Mouse (Mus musculus): ENCODE measurements around the gene Hacl1. TPM values are rescaled to one million over a fixed set of nuclear protein-coding genes. Genes with fewer than 3 reads are reported as not detected.

Hacl1 gene
- total RNA-seq, 2 experiments from 2014 or later, result 0.58 to 11.2 TPM

- no peak for ATAC-seq (replicated peaks; ENCODE audit: low FRiP score, poor library complexity, severe bottlenecking)
Observed at GRCm38 (mm10) chr14:31663376-31664099, 22.5 kb upstream of the Hacl1 start.

GRCm38 (mm10) chr14:31662555-31663211 is 21.6 kb upstream of the Hacl1 start:
- ATAC-seq (replicated peaks; ENCODE audit: low FRiP score, poor library complexity, severe bottlenecking), result no peak

DNA sequence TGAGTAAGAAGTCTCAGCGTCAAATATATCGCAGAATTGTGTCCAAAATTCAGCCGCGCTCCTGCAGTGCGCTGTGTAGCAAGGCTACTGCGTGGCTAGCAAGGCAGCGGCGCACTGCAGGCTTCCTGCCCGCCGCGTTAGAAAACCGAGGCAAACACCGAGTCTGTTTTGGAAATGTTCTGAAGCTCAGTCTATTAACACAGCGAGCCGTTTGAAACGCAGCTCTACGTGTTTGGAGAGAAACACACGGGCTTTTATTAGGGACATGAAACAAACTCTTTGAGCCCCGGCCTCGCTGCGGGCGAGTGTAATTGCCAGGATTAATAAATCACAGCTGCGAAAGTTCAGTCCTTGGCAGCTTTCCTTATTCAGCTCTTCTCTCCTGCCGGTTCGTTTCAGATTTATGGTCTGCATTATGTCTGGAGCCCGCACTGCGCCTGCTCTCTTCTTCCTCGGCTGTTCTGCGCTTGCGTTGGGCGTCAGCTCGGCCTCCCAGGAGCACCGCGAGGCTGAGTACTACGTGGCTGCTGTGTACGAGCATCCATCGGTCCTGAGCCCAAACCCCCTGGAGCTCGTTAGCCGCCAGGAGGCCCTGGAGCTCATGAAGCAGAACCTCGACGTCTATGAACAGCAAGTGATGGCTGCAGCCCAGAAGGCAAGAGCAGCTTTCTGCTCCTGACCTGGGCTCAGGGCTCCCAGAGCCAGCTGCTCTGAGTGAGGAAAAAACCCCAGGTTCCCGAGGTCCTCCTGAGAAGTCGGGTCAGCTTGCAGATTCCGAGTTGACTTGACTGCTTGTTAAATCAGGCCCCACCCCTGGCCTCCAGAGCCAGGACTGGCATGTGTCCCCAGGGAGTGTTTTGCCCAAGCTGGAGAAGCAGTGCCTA is 20.8 kb upstream of the Hacl1 start:
- peak; percentile 38; the same call in 1 of the 2 replicates for ATAC-seq (replicated peaks; ENCODE audit: low FRiP score, poor library complexity, severe bottlenecking)

- ATAC-seq (replicated peaks; ENCODE audit: low FRiP score, poor library complexity, severe bottlenecking), result no peak
Observed at GRCm38 (mm10) chr14:31660312-31661093, 19.4 kb upstream of the Hacl1 start.

DNA sequence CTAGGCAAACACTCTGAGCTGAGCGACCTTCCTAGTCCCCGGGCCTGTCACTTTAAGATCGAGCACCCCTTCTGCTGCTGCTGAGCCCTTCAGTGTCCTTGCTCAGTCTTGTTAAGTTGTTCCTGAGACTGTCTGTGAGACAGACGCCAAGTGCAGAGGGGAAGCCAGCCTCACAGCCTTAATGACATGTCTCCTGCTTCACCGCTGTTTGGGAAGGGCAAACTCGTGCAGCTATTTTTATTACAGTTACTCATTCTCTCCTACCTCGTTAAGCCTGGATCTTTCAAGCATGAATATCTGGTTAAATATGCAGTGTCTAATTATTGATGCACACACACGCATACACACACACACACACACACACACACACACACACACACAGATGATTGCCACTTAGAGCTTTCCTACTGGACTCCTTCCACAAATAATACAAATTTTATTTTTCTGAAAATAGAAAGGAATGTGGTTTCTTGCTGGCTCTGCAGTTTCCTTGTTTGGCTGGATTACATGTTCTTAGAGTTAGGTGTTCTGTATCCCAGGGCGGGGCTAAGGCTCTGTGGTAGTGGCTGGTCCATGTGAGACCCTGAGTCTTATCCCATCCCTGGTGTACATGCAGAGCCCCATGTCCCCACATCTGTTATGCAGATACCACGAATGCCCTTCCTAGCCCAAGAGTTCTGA is 18.6 kb upstream of the Hacl1 start:
- ATAC-seq (replicated peaks; ENCODE audit: low FRiP score, poor library complexity, severe bottlenecking), result no peak

- no peak for ATAC-seq (replicated peaks; ENCODE audit: low FRiP score, poor library complexity, severe bottlenecking)
Observed at GRCm38 (mm10) chr14:31658126-31658680, 17.1 kb upstream of the Hacl1 start.

DNA sequence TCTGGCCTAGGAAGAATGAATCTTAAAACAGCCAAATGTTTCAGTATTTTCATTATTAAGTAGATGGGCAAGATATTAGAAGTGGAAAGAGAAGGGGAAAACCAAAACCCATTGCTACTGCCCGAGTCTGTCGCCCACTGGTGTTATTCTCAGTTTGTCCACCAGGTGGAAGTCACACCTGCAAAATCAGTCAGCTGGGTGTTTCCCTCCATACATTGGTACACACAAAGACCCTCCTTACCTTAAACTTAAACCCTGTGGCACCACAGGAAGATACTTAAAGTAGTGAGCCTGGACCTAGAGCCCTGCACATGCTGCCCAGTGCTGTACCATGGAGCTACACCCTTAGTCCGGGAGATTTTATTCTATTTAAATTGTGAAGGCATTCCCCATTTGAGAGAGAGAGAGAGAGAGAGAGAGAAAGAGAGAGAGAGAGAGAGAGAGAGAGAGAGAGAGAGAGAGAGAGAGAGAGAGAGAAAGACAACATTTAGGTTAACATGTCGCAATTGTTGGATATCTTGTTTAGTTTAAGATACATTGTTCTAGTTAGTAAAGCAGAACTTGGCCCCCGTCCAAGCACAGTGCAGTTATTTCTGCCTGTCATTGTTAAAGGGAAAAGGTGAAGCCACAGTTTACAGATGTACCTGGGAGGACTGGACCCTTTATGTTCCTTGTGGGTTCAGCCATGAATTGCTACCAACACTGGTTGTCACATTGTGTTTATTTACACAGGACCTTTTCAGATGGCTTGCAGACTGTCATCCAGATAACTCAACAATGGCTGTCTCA is 16.0 kb upstream of the Hacl1 start:
- ATAC-seq (replicated peaks; ENCODE audit: low FRiP score, poor library complexity, severe bottlenecking), result 0 out of 2 replicates have a peak, but pooled peaks have one; percentile 59

- no peak for ATAC-seq (replicated peaks; ENCODE audit: low FRiP score, poor library complexity, severe bottlenecking)
Observed at GRCm38 (mm10) chr14:31656386-31656785, 15.3 kb upstream of the Hacl1 start.

GRCm38 (mm10) chr14:31655406-31655805 is 14.3 kb upstream of the Hacl1 start:
- ATAC-seq (replicated peaks; ENCODE audit: low FRiP score, poor library complexity, severe bottlenecking), result no peak

DNA sequence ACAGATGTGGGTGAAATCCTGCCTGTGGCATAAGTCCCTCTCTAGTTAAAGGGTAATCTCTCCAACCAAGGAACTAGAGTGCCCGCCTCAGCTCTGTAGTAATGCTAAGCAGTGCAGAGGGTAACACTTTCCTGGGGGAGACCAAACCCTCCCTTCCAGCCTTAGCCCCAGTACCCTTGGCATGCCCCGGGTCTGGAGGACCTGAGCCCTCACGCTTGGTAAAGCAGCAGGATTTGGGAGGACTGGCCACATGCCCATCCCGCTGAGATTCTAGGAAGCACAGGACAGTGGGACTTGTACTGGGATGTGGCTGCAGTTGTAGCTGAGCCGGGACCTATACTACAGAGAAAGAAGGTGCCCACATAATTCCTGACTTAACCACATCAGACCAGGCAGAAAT is 13.7 kb upstream of the Hacl1 start:
- ATAC-seq (replicated peaks; ENCODE audit: low FRiP score, poor library complexity, severe bottlenecking), result no peak

- ATAC-seq (replicated peaks; ENCODE audit: low FRiP score, poor library complexity, severe bottlenecking), result no peak
Observed at GRCm38 (mm10) chr14:31653101-31653875, 12.2 kb upstream of the Hacl1 start.

DNA sequence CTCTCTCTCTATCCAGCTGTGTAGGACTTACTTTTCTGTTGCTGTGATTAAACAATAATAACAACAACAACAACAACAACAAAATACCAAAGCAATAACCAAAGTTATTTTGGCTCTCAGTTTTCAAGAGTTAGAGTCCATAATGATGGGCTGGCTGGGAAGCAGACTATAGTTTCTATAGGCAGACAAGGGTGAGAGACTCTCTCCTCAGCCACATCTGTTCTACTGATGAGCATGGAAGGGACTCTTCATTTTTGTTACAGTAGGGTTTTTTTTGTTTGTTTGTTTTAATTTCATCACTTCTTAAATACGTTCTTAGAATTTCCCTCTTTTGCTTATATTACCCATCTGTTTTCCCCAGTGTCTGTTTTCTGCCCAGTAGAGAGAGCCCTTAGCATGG is 11.5 kb upstream of the Hacl1 start:
- no peak for ATAC-seq (replicated peaks; ENCODE audit: low FRiP score, poor library complexity, severe bottlenecking)

DNA sequence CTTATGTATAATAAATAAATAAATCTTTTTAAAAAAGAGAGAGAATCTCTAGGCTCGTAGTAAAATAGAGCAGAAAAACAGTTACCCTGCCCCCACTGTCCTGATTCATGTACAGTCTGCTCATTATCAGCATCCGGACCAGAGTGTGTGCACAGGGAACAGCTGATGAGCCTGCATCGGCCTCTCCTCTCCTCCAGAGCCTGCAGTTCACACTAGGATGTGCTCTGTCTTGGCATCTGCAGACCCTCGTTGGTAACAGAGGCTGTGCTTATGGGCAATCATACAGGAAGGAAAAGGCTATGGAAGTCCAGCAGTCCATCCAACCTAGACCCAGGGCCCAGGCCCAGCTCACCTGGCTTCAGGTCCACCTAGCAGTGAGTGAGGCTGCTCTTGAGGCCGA is 11.0 kb upstream of the Hacl1 start:
- no peak for ATAC-seq (replicated peaks; ENCODE audit: low FRiP score, poor library complexity, severe bottlenecking)

DNA sequence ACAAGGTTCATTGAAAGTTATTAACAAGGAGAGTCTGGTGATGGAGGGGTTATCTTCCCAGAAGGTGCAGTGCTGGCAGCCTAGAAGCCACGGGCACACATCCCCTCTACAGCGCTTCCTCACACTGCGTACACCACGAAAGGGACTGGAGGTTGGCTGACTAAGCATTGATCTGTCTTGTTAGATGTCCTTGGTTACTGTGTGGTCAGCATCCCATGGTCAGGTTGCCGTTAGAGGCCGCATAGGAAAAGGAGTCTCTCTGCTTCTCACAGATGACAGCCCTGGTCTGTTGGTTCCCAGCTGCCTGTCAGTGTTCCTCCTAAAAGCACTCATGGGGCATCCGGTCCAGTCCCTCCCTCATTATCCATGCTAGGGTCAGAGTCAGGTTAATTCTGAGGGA is 10.1 kb upstream of the Hacl1 start:
- no peak for ATAC-seq (replicated peaks; ENCODE audit: low FRiP score, poor library complexity, severe bottlenecking)

DNA sequence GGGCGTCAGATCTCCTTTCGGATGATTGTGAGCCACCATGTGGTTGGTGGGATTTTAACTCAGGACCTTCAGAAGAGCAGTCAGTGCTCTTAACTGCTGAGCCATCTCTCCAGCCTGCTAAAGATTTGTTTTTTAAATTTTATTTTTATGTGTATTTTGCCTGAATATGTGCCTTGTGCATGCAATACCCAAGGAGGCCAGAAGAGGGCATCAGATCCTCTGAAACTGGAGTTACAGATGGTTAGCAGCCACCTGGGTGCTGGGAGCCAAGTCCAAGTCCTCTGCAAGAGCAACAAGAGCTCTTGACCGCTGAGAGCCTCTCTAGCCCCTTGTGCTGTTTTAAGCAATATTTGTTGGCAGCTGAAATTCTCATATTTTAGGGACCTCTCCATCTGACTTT is 9.3 kb upstream of the Hacl1 start:
- ATAC-seq (replicated peaks; ENCODE audit: low FRiP score, poor library complexity, severe bottlenecking), result no peak

DNA sequence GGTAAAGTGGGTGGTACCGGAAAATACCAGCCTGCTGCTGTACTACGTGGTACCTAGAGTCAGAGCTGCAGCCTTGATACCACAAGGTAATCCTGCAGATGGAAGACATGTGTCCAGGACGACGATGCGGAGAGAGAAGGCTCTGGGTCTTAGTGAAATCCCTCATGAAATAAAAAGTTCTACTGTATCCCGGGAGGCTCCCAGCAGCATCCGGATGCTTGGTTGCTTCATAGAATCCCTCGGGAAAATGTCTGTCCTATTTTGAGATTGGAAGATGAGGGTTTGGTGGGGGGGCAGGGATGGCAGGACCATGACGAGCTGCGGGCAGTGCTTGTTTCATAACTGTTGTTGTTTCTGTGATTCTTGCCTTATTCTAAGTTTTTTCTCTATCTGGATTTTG is 6.9 kb upstream of the Hacl1 start:
- no peak for ATAC-seq (replicated peaks; ENCODE audit: low FRiP score, poor library complexity, severe bottlenecking)

DNA sequence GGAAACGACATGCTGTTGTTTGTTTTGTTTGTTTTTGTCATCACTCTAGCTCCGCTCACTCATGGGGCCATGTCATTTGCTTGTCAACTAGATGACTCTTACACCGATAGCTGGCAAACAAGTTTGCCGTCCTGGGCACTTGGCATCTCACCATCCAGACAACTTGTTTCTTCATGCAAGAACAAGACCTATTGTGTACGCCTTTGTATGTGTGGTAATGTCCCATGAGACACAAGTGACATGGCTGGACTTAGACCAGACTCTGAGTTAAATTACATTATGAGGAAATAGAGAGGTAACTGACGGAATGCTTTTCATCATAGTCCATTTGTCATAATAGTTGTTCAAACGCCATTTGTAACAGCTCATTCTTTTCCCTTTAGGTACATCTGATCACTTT is 4.8 kb upstream of the Hacl1 start:
- ATAC-seq (replicated peaks; ENCODE audit: low FRiP score, poor library complexity, severe bottlenecking), result no peak

All from erythroblast, adult 5-6 weeks (primary cell).